Mouse (Mus musculus): ENCODE measurements around the gene AC131692.1.

AC131692.1 gene
- long read RNA-seq, experiment 1, result 0 reads
- long read RNA-seq, experiment 2, result 0 reads

DNA sequence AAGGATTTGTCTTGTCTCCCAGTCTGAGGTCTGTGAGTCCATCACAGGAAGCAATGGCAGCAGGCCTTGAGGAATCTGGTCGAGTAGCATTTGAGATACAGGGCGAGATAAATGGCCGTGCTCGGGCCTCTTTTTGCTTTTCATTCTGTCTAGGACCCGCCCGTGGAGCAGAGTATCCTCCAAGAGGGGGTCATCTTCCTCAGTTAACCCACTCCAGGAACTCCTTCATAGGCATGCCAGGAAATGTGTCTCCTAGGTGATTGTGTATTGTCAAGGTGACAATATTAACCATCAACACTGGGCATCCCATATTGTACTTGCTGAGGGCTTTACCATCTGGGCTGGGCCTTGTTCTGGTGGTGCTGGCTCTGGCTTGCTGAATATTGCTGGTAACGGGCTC, at the start of gene AC131692.1:
TSS of gene AC131692.1 (plus strand) at position 301 of the 400 bp plus-strand sequence.
- intact Hi-C loops (cut with DNase I), result no loop called here

DNA sequence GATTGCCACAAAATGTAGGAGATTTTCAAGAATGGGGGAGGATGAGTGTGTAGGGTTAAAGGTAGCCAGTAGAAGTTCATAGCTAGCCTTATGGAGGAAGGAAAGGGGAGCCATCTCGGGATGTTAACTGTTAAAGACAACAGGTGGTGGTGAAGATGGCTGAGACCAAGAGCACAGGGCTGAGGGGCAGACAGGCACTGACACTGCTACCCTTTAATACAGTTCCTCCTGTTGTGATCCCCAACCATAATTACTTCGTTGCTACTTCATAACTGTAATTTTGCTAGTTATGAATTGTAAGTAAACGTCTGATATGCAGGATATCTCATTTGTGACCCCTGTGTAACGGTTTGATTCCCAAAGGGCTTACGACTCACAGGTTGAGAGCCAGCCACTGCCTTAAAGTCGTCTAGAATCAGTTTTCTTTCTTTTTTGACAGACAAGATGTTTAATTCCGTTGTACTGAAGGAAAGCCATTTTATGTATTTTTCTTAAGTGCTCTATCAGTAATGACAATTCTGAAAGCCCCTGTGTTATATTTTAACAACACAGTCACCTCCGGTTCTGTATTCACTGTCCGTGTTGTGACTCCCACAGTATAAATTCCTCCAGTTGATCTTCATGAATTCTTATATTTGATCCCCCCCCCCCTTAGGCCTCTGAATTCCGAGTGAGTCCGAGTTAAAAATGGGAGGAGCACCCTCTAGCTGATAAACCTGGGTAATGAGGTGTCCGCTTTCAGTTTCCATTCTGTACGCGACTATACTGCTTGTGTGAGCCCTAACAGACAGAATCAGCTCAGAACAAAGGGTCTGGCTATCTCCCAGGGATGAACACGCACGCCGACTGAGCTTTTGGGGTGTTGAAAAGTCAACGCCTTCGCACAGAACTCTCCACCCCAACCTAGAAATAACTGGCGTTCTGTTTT, 48.6 kb upstream of the AC131692.1 start:
- intact Hi-C loops (cut with DNase I), result no loop called here

DNA sequence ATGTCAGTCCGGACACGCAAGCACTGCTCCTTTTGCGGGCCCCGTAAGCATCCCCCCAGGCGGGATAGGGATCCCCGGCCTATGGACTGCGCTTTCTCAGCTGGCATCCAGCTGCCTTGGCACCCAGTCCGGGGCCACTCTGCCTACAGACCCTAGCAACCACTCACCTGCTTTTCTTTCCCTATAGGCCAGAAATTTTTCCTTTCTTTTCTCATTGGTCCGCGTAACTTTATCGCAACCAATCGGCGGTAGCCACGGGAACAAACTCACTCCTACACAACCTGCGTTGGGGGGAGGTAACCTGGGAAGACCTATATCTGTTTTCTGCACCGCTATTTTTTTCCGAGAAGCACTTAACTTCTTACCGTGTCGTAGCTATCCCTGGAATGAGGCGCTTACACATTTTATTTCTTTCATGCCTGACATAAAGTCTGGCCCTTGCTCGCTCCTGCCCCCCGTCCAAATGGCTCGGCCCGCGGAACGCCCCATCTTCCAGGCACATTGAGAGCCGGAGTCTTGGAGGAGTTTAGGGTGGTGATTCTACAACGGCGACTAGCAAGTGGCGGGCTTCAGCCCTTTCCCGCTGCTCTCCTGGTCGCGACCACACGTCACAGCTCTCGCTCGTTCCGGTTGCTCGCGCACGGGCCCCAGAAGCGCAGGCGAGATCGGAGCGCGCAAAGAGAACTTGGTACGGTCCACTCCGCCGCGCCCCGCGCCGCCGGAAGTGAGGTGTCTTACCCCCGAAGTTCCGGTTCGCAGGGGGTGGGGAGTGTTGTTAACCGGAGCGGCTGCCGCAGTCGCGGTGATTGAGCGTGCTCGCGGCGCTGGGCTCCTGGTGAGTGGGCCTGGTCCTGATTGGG, 47.7 kb upstream of the AC131692.1 start, which contains the start of gene Syvn1:
TSS of gene Syvn1 (plus strand) at position 283 of the 860 bp plus-strand sequence.
- intact Hi-C loops (cut with DNase I), result no loop called here

DNA sequence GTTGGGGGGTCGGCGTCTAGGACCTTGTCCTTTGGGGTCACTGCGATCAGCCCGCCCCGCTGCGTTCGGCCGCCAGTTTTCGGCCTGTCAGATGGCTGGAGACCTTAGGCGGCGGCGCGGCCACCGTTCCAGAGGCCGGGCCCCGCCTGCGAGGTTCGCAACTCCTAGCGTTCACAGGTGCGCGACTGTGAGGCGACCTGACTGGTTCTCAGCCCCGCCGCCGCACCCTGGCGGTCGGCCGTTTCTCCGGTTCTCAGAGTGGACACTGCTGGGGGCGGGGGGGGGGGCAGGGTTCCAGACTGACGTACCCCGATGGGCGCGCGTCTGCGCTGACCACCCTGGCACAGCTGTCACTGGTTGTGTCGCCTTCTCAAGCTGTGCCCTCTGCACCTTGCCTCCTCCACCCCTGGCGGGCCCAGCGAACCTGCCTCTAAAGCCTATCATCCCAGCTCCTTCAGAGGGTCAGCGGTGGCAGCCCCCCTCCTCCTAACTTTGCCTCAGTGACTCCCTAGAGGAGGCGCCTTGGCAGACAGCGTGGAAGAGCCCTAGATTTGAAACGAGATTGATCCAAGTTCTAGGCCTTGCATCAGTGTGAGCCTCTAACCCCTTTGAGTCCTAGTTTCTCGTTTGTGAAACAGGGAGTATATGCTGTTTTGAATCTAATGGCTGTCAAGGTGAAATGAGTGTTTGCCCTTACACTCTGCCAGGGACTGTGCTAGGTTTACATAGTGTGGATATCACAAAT, 46.9 kb upstream of the AC131692.1 start:
- intact Hi-C loops (cut with DNase I), result no loop called here

DNA sequence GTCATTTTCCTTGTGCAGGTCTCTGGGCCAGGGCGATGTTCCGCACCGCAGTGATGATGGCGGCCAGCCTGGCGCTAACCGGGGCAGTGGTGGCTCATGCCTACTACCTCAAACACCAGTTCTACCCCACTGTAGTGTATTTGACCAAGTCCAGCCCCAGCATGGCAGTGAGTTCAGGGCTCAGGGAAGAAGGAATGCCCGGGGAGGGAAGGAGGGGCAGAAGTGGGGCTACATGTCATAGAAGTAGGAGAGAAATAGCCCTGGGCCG, 46.4 kb upstream of the AC131692.1 start:
- intact Hi-C loops (cut with DNase I), result no loop called here

DNA sequence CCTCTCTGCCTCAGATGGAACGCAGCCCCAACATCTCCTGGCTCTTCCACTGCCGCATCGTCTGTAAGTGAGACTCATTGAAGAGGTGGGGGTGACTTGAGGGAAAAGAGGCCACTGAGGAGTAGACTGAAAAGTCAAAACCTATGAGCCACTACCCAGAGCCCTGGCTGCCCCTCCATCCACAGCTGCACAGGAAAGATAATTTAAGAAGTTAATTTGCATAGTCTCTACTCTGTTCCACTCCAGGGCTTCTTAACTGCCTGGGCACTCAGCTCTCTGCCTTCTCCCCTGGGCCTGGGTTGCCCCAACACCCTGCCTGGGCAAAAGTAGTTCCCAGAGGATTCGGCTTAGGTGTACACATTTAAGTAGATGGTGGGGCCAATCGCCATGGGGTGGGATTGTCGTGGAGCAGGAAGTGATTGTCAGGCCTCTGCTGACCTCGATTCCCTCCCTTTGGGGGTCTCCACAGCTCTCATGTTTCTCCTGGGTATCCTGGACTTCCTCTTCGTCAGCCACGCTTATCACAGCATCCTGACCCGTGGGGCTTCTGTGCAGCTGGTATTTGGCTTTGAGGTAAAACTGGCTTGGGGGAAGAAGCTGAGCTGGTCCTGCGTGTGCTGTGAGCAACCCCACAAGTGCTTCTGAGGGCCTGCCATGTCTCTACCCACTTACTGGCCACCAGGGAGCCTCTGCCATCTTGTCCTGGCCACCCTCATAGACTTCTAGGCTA, 45.4 kb upstream of the AC131692.1 start:
- intact Hi-C loops (cut with DNase I), result no loop called here

DNA sequence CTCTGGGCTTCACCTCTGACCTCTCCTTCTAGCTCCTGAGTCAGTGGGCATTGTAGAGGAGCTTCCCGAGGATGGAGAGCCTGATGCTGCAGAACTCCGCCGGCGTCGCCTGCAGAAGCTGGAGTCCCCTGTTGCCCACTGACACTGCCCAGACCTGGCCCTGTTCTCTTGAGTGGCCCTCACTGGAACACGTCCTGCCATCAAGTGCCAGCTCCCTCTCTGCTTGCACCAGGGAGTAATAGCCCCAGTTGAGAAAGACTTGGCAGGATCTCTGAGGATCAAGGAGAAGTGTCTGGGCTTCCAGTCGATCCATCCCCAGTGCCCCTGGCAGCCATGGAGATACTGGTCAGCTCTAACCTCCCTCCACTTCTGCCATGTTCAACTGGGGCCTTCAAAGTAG, 41.7 kb upstream of the AC131692.1 start:
- intact Hi-C loops (cut with DNase I), result no loop called here

DNA sequence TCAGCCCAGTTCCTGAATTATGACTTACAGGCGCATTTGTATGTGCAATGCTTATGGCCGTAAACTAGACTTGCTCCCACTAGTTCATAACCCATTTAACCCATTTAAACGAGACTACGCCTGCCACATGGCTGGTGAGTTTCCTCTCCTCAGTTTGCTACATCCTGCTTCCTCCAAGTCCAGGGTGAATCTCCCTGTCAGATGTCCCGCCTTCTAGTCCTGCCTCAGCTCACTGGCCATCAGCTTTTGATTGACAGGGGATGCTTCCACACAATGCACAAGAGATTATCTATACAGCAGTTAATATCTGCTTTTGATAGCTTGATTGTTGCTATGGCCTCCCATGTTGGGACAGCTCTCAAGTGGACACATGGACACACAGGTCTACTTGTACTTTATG, 39.9 kb upstream of the AC131692.1 start:
- intact Hi-C loops (cut with DNase I), result no loop called here

DNA sequence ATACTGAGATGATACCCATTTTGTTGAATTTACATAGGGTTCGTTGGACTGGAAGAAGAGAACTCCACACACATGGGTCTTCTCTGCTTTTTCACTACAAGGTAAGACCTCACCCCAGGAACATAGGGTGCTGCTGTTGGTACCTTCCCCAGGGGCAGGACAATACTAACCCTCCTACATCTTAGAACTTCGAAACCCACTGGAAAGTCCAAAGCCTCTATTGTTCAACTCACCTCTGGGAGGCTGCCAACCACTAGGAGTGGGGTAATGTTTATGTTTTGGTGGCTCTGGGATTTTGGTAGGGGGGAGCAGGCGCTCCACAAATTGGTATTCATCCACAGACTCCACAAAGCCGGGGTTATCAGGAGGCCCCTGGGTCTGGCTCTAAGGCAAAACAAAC, 37.5 kb upstream of the AC131692.1 start:
- intact Hi-C loops (cut with DNase I), result no loop called here

DNA sequence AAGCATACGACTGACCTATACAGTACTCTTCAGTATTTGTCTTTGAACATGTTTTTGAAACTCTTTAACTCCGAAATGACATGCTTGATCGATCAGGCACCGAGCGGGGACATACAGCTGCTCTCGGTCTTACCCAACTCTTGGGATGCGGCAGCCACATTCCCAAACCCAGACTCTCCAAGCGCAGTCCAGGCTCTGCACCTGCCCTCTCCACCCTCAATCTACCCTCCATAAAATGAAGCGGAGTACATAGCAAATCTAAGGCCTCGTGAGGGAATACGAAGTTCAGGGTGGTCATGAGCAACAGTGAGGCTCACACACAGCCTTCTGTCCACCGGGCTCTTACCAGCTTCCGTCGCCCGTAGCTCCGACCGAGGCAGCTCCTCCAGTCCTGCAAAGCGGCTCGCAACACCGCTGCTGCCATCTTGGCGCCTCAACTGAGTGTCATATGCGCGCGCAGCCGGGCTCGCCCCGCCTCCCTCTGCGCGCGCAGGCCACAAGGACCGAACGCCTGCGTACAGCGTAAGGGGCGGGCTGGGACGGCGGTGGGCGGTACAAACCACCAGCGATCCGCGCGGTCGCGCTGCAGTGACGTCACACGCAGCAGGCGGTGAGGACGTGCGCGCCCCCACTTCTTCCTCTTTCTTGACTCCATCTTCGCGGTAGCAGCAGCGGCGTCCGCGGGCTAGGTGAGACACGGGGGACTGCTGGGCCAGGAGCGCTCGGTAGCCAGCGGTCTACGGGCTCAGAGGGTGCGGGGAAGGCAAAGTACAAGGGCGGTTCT, 36.7 kb upstream of the AC131692.1 start, which contains the start of the genes Mrpl49 and Fau:
TSS of gene Mrpl49 (minus strand) at position 473 of the 784 bp plus-strand sequence.
TSS of gene Fau (plus strand) at position 532 of the 784 bp plus-strand sequence.
- intact Hi-C loops (cut with DNase I), result no loop called here

DNA sequence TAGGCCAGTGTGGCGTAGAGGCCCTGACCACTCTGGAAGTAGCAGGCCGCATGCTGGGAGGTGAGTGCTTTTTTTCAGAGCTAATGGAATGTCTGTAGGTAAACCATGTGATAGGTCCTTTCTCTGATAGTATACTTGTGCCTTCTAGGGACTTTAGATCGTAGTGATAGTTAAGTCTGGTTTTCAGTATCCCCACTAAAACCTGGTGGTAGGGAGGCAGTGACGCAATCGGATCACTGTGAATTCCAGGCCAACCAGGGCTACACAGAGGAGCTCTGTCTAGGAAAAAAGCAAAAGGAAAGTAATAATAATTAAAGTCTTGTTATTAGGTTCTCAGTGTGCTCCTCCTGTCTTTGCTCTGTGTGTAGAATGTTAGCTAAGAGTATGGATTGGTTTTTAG, 35.7 kb upstream of the AC131692.1 start:
- intact Hi-C loops (cut with DNase I), result no loop called here

DNA sequence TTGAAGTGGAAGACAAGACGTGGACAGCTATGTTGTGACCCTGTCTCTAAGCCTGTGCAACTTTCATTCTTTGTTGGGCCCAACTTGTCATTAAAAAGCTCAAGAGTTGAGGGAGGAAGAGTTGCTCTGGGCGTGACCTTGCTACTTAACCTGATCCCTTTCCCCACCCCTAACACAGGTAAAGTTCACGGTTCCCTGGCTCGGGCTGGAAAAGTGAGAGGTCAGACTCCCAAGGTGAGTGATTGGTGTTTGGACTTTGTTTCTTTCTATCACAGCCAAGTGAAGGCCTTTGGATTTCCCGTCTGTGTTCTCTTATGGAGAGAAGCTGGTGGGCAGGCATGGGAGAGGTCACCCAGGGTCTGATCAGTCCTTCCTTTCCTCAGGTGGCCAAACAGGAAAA, 35.3 kb upstream of the AC131692.1 start:
- intact Hi-C loops (cut with DNase I), result no loop called here

DNA sequence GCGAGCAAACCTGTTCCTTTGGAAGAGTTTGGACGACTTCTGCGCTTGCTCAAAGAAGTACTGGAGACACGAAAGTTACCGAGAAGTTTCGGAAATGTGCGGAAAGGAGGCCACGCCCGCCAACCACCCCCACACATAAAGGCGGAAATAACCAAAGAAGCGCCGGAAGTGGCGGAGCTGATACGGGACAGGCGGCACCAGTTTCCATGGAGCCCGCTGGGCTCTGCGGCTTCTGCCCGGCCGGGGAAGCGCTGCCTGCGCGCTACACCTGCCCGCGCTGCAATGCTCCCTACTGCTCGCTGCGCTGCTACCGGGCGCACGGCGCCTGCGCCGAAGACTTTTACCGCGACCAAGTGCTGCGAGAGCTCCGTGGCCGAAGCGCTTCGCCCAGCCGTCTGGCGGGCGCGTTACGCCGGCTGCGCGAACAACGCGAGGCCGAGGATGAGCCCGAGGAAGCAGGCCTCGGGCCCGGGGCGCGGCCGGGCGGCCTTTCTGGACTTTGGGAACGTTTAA, 33.1 kb upstream of the AC131692.1 start, which contains the start of gene Znhit2:
TSS of gene Znhit2 (plus strand) at position 172 of the 513 bp plus-strand sequence.
- intact Hi-C loops (cut with DNase I), result no loop called here

DNA sequence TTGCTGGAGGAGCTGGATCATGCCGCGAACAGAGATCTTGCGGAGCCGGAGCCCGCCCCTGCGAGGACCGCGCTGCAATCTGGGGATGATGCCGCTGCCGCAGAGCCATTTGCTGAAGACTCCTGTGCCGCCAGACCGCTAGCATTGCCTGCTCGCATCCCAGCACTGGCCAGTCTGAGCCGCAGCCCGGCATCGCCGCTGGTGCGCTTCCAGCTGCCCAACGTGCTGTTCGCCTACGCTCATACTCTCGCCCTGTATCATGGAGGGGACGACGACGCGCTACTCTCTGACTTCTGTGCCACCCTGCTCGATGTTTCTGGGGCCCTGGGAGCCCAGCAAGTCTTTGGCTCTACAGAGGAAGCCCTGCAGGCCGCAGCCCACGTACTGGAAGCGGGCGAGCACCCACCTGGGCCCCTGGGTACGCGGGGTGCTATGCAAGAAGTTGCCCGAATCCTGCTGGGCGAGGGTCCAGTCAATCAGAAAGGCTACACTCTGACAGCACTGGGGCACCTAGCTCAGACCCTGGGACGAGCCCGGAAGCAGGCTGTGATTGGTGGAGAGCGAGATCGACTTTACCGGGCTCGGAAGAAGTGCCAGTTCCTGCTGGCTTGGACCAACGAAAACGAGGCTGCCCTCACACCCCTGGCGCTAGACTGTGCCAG, 32.4 kb upstream of the AC131692.1 start:
- intact Hi-C loops (cut with DNase I), result no loop called here

DNA sequence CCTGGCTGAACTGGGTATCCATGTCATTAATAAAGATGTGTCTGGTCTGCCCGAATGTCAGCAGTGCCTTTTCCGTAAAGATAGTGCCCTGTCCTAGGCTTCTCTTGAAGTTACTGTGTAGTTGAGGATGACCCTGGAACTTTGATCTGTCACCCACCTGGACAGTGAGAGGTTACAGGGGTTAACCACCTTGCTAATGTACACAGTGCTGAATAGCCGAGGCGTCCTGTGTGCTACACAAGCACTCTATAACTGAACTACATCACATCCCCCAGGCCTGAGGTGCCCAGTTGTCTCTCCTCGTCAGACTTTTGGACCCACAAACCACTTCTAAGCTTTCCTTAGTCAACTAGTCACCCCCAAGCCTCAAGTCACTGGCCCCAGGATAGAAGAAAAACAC, 31.8 kb upstream of the AC131692.1 start:
- intact Hi-C loops (cut with DNase I), result no loop called here

DNA sequence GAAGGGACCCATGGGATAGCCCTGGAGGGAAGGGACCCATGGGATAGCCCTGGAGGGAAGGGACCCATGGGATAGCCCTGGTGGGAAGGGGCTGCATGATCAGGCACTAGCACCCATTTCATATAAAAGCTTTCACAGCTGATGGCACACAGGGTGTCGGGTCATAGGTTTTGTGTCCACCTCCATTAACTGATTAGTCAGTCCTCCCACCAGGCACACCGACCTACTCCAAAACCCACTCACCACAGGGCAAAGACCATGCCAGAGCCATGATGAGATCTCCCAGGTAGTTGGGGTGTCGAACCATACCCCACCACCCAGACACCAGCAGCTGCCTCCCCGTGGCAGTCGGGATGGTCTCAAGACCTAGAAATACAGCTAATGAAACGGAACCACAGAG, 31.1 kb upstream of the AC131692.1 start:
- intact Hi-C loops (cut with DNase I), result no loop called here

DNA sequence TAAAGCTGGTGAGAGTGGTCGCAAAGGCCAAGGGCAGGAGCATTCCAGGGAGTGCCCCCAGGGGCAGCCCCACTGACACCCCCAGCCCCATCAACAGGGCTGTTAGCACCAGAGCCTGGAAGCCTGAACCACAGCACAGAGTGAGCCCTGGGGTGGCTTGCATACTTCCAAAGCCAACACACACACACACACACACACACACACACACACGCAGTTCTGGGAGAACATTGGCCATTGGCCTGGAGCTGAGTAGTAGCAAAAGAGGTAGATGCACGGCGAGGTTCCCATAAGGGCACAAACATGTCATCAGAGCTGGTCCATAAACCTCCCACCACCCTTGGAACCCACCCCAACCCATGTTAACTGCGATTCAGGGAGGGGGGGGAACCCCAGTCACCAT, 27.6 kb upstream of the AC131692.1 start:
- intact Hi-C loops (cut with DNase I), result no loop called here

DNA sequence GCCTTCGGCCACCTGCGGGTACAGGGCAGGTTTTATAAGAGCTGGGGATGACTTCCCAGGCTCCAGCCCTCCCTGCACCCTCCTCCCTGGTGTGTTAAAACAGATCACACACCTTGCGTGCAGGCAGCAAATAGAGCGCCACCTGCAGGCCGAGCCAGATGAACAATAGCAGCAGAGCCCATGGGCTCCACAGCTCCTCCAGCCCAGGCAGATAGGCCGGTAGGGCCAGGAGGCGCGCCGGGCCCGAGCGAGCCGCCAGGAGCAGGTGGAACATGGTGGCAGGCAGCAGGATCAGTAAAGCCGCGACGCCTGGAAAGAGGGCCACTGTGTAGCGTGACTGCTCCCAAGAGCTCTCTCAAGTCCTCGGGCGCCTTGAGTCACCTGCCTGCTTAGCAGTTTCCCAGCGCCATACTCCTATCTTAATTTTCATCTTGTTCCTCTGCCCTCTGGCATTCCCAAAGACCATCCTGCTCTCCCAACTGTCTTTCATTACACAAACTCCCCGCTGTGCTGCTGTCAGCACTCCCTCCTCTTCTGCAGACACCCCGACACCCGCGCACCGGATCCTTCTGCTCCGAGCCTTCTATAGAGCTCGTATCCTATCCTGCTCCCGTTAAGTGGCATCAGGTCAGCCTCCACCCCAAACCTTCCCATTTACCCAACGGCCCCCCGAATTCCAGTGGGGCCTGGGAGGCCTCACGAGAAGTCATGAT, 27.1 kb upstream of the AC131692.1 start:
- intact Hi-C loops (cut with DNase I), result no loop called here

Measured in adrenal gland (tissue).